Mouse (Mus musculus): ENCODE data around the gene Gclc. TPM values are rescaled to one million over a fixed set of nuclear protein-coding genes. Genes with fewer than 3 reads are reported as not detected.
A peak's percentile ranks its signal among the peaks of the same experiment; 100 is the strongest.

Gclc gene
- polyA plus RNA-seq, 1 experiment from 2014 or later, result 16.4 TPM

DNA sequence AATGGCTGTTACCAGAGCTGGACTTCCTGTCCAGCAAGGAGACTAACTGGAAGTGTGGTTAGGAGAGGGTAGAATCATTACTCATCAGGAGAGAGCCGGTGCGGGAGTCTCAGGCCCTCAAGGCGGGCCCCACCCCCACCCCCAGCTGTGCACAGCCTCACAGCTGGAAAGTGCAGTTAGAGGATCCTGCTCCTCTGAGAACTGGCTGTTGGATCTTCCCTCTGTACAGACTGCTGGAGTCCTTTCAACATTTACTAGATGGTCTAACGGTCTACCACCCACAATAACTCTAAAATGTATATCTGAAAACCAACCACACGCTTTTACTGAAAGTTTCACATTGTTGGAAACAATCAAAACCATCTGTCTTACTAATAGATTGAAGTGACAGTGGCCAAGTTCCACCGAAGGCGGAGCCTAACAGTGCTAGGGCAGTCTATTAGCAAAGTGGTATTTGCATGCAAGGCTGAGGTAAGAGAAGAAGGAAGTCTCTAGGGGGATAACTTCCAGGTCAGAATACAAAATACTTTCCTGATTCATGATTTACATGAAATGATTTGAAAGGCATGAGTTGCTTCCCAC, 71.1 kb downstream of the Gclc start:
- WGBS, result 22% methylated on average over 7 of the region's 7 CpGs
- no peaks in the 10 kb centered on the region for H3K9me3 ChIP-seq (ENCODE audit: control insufficient read depth, low read length)
- no peak overlapping the region; the same call in 1 of the 2 replicates for H3K4me2 ChIP-seq (ENCODE audit: low read depth, low read length)
- ATAC-seq (ENCODE audit: low read depth), result peak; percentile 76
- peak overlapping the region; percentile 44 for H3K27ac ChIP-seq (ENCODE audit: low read length)
- H3K4me3 ChIP-seq (ENCODE audit: low read length), result no peak overlapping the region
- H3K36me3 ChIP-seq (ENCODE audit: control insufficient read depth, insufficient read depth, low read length), result no peaks in the 10 kb centered on the region
- H3K4me1 ChIP-seq (replicated peaks; ENCODE audit: control insufficient read depth, insufficient read depth, low read length), result peaks cover 7% of the 10 kb centered on the region
- no peaks in the 10 kb centered on the region for H3K27me3 ChIP-seq (ENCODE audit: control insufficient read depth, insufficient read depth, low read depth, low read length)
- no peak overlapping the region for H3K9ac ChIP-seq (ENCODE audit: low read length)

GRCm38 (mm10) chr9:77826237-77826636, 71.9 kb downstream of the Gclc start:
- no peaks in the 10 kb centered on the region for H3K27me3 ChIP-seq (ENCODE audit: control insufficient read depth, insufficient read depth, low read depth, low read length)
- ATAC-seq (ENCODE audit: low read depth), result no peak
- peaks cover 7% of the 10 kb centered on the region for H3K4me1 ChIP-seq (replicated peaks; ENCODE audit: control insufficient read depth, insufficient read depth, low read length)
- H3K36me3 ChIP-seq (ENCODE audit: control insufficient read depth, insufficient read depth, low read length), result no peaks in the 10 kb centered on the region
- H3K9me3 ChIP-seq (ENCODE audit: control insufficient read depth, low read length), result no peaks in the 10 kb centered on the region
- H3K4me3 ChIP-seq (ENCODE audit: low read length), result no peak overlapping the region
- H3K9ac ChIP-seq (ENCODE audit: low read length), result no peak overlapping the region
- H3K27ac ChIP-seq (ENCODE audit: low read length), result no peak overlapping the region
- 45% methylated on average over 4 of the region's 4 CpGs for WGBS
- H3K4me2 ChIP-seq (ENCODE audit: low read depth, low read length), result no peak overlapping the region

GRCm38 (mm10) chr9:77828531-77828965, 74.2 kb downstream of the Gclc start:
- WGBS, result 56% methylated on average over 7 of the region's 7 CpGs
- H3K36me3 ChIP-seq (ENCODE audit: control insufficient read depth, insufficient read depth, low read length), result no peaks in the 10 kb centered on the region
- H3K9me3 ChIP-seq (ENCODE audit: control insufficient read depth, low read length), result no peaks in the 10 kb centered on the region
- peaks cover 7% of the 10 kb centered on the region for H3K4me1 ChIP-seq (replicated peaks; ENCODE audit: control insufficient read depth, insufficient read depth, low read length)
- H3K27ac ChIP-seq (ENCODE audit: low read length), result no peak overlapping the region
- ATAC-seq (ENCODE audit: low read depth), result peak; percentile 68
- H3K4me3 ChIP-seq (ENCODE audit: low read length), result no peak overlapping the region
- no peak overlapping the region for H3K4me2 ChIP-seq (ENCODE audit: low read depth, low read length)
- H3K9ac ChIP-seq (ENCODE audit: low read length), result no peak overlapping the region
- no peaks in the 10 kb centered on the region for H3K27me3 ChIP-seq (ENCODE audit: control insufficient read depth, insufficient read depth, low read depth, low read length)

GRCm38 (mm10) chr9:77834259-77834993, 80.1 kb downstream of the Gclc start:
- no peaks in the 10 kb centered on the region for H3K9me3 ChIP-seq (ENCODE audit: control insufficient read depth, low read length)
- H3K4me3 ChIP-seq (ENCODE audit: low read length), result no peak overlapping the region
- H3K9ac ChIP-seq (ENCODE audit: low read length), result no peak overlapping the region
- no peaks in the 10 kb centered on the region for H3K36me3 ChIP-seq (ENCODE audit: control insufficient read depth, insufficient read depth, low read length)
- WGBS, result 59% methylated on average over 9 of the region's 9 CpGs
- ATAC-seq (ENCODE audit: low read depth), result no peak
- no peaks in the 10 kb centered on the region for H3K27me3 ChIP-seq (ENCODE audit: control insufficient read depth, insufficient read depth, low read depth, low read length)
- no peak overlapping the region for H3K4me2 ChIP-seq (ENCODE audit: low read depth, low read length)
- H3K27ac ChIP-seq (ENCODE audit: low read length), result no peak overlapping the region
- H3K4me1 ChIP-seq (replicated peaks; ENCODE audit: control insufficient read depth, insufficient read depth, low read length), result no peaks in the 10 kb centered on the region

GRCm38 (mm10) chr9:77835122-77835521, 80.8 kb downstream of the Gclc start:
- H3K27me3 ChIP-seq (ENCODE audit: control insufficient read depth, insufficient read depth, low read depth, low read length), result no peaks in the 10 kb centered on the region
- H3K27ac ChIP-seq (ENCODE audit: low read length), result no peak overlapping the region
- H3K36me3 ChIP-seq (ENCODE audit: control insufficient read depth, insufficient read depth, low read length), result no peaks in the 10 kb centered on the region
- no peaks in the 10 kb centered on the region for H3K9me3 ChIP-seq (ENCODE audit: control insufficient read depth, low read length)
- H3K4me3 ChIP-seq (ENCODE audit: low read length), result no peak overlapping the region
- no peaks in the 10 kb centered on the region for H3K4me1 ChIP-seq (replicated peaks; ENCODE audit: control insufficient read depth, insufficient read depth, low read length)
- ATAC-seq (ENCODE audit: low read depth), result no peak
- 82% methylated on average over 6 of the region's 6 CpGs for WGBS
- H3K9ac ChIP-seq (ENCODE audit: low read length), result no peak overlapping the region
- no peak overlapping the region for H3K4me2 ChIP-seq (ENCODE audit: low read depth, low read length)

- H3K4me2 ChIP-seq (ENCODE audit: low read depth, low read length), result no peak overlapping the region
- no peaks in the 10 kb centered on the region for H3K4me1 ChIP-seq (replicated peaks; ENCODE audit: control insufficient read depth, insufficient read depth, low read length)
- H3K36me3 ChIP-seq (ENCODE audit: control insufficient read depth, insufficient read depth, low read length), result no peaks in the 10 kb centered on the region
- ATAC-seq (ENCODE audit: low read depth), result no peak
- H3K9ac ChIP-seq (ENCODE audit: low read length), result no peak overlapping the region
- H3K9me3 ChIP-seq (ENCODE audit: control insufficient read depth, low read length), result no peaks in the 10 kb centered on the region
- 52% methylated on average over 1 of the region's 1 CpGs for WGBS
- no peaks in the 10 kb centered on the region for H3K27me3 ChIP-seq (ENCODE audit: control insufficient read depth, insufficient read depth, low read depth, low read length)
- H3K4me3 ChIP-seq (ENCODE audit: low read length), result no peak overlapping the region
- H3K27ac ChIP-seq (ENCODE audit: low read length), result no peak overlapping the region
These were observed 81.4 kb downstream of the Gclc start for GRCm38 (mm10) chr9:77835756-77836155.

DNA sequence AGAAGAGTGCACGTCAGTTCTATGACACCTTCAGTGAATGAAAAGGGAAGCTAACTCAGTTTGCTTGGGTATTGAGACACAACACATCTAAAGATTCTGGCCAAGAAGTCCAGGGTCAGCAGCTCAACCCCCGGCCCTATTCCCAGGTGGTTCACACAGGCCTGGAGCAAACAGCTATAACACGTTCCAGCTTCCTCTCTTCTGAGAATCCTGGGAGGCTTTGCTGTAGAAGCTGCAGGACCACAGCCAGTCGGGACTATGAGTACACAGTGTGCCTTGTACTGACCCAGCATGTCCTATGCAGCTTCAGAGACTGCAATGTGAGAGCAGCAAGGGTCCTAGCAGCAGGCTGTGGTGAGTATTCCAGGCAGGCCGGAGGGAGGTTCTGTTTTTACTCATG, 84.3 kb downstream of the Gclc start:
- H3K9me3 ChIP-seq (ENCODE audit: control insufficient read depth, low read length), result no peaks in the 10 kb centered on the region
- H3K36me3 ChIP-seq (ENCODE audit: control insufficient read depth, insufficient read depth, low read length), result no peaks in the 10 kb centered on the region
- no peak for ATAC-seq (ENCODE audit: low read depth)
- no peak overlapping the region for H3K4me2 ChIP-seq (ENCODE audit: low read depth, low read length)
- 59% methylated on average over 5 of the region's 5 CpGs for WGBS
- no peaks in the 10 kb centered on the region for H3K27me3 ChIP-seq (ENCODE audit: control insufficient read depth, insufficient read depth, low read depth, low read length)
- no peaks in the 10 kb centered on the region for H3K4me1 ChIP-seq (replicated peaks; ENCODE audit: control insufficient read depth, insufficient read depth, low read length)
- no peak overlapping the region for H3K27ac ChIP-seq (ENCODE audit: low read length)
- H3K4me3 ChIP-seq (ENCODE audit: low read length), result no peak overlapping the region
- H3K9ac ChIP-seq (ENCODE audit: low read length), result no peak overlapping the region

Other genes with a start within 250 kb of the Gclc start
- 10.3 and 11.7 TPM in 2 replicates for gene Lrrc1, start 209.7 kb upstream of the Gclc start, polyA plus RNA-seq (2015; fragmentation: Nextera tagmentation; extraction: Ambion mirVana)
- 1.5 and 2.7 TPM in 2 replicates for gene Klhl31, start 118.0 kb upstream of the Gclc start, polyA plus RNA-seq (2015; fragmentation: Nextera tagmentation; extraction: Ambion mirVana)
- gene Elovl5, start 162.8 kb downstream of the Gclc start, polyA plus RNA-seq (2015; fragmentation: Nextera tagmentation; extraction: Ambion mirVana), result 94.6 and 96.3 TPM in 2 replicates

All from lung, embryonic 16.5 days (tissue).